ENCODE assay signal across 14 mouse cellular contexts in the genomic region with DNA sequence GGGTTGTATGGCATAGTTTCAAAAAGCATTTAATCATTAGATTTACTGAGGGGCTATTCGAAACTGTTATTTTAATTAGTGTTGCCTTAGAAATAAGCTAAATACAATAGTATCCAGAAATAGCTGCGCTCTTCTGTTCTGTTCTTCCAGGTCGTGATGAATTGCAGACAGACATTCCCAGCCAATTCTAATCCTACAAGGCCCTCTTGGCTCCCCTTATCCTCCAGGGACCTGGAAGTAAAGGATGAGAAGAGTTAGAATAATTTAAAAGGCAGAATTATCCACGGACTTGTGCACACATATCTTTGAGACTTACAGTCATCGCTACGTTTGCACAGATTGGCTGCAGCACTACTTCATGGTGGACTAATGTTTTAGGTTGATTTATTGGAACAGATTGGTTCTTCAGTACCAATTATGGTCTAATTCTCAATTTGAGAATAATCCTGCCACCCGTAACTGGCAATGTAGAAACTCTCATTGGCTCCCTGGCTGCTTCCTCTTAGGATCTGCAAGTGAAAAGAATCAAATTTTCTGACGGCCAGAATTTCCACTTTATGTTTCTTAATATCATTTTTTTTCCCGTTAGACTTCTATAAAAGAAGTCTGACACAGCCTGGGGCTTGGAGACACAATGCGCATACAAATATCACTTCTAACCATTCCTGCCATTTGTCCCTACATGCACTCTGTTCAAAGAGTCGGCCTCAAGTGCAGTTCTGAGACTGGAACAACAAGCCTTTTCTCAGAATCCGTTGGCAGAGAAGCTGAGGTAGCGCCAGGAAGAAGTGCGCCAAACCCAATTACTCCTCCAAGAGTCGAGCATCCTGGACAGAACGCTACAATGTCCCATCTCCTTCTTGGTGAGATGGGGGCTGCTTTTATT.
DNase-seq lines count a peak whose midpoint lies in the region; ATAC-seq and TF ChIP-seq lines count a peak whose summit lies in the region.
"Had no signal": no experiment of that assay in that cellular context is flagged by ENCODE, and none has a peak within 500 bp of the region (broad histone marks: within the 10 kb centered on the region; RNA-seq: fewer than 3 reads in every experiment).

No protein-coding gene starts in this region.

- H3K27me3 ChIP-seq in embryonic facial prominence, embryonic 14.5 days (replicated peaks; ENCODE audit: control insufficient read depth, insufficient read depth, low read length): no peaks in the 10 kb centered on the region
- H3K27me3 ChIP-seq in embryonic facial prominence, embryonic 10.5 days (replicated peaks; ENCODE audit: low read depth, poor library complexity, severe bottlenecking): no peaks in the 10 kb centered on the region
- H3K27me3 ChIP-seq in kidney, embryonic 14.5 days (ENCODE audit: control insufficient read depth, insufficient read depth, low read length): no peaks in the 10 kb centered on the region
- H3K27me3 ChIP-seq in heart, embryonic 12.5 days (replicated peaks): no peaks in the 10 kb centered on the region
- H3K27me3 ChIP-seq: kidney, embryonic 15.5 days had no signal

- no peaks in the 10 kb centered on the region for H3K4me1 ChIP-seq in embryonic facial prominence, embryonic 14.5 days (ENCODE audit: control insufficient read depth, insufficient read depth, low read length)
- no peaks in the 10 kb centered on the region for H3K4me1 ChIP-seq in embryonic facial prominence, embryonic 10.5 days
- no peaks in the 10 kb centered on the region for H3K4me1 ChIP-seq in kidney, embryonic 14.5 days (ENCODE audit: control insufficient read depth, insufficient read depth, low read length)
- H3K4me1 ChIP-seq in heart, embryonic 12.5 days (replicated peaks): no peaks in the 10 kb centered on the region
- H3K4me1 ChIP-seq: kidney, embryonic 15.5 days had no signal

- TF ChIP-seq POLR2A in brain, embryonic 14.5 days (IDR thresholded peaks at IDR 0.05; ENCODE audit: borderline replicate concordance, extremely low read depth, insufficient read depth, insufficient read length, poor library complexity, severe bottlenecking): no peak

- no peak for TF ChIP-seq CTCF in layer of hippocampus, adult 2 months (conservative IDR thresholded peaks at IDR 0.05)
- TF ChIP-seq CTCF in brain, embryonic 14.5 days (IDR thresholded peaks at IDR 0.05; ENCODE audit: borderline replicate concordance, extremely low read depth, insufficient read depth, insufficient read length): no peak

- H3K27ac ChIP-seq in embryonic facial prominence, embryonic 14.5 days (replicated peaks; ENCODE audit: low read depth, low read length): no peak overlapping the region
- no peak overlapping the region for H3K27ac ChIP-seq in embryonic facial prominence, embryonic 10.5 days (replicated peaks)
- H3K27ac ChIP-seq in layer of hippocampus, adult 2 months: peak overlapping the region; percentile 75
- H3K27ac ChIP-seq in kidney, embryonic 14.5 days (ENCODE audit: low read depth, low read length): no peak overlapping the region
- H3K27ac ChIP-seq in heart, embryonic 12.5 days (ENCODE audit: poor library complexity, severe bottlenecking): no peak overlapping the region
- H3K27ac ChIP-seq: kidney, embryonic 15.5 days had no signal

- ATAC-seq in embryonic facial prominence, embryonic 14.5 days (ENCODE audit: low read depth): no peak; the same call in 1 of the 2 replicates
- no peak for ATAC-seq in kidney, embryonic 14.5 days (ENCODE audit: low FRiP score, low TSS enrichment)
- no peak for ATAC-seq in heart, embryonic 12.5 days (ENCODE audit: insufficient number of reproducible peaks, low FRiP score)

- no peaks in the 10 kb centered on the region for H3K9me3 ChIP-seq in embryonic facial prominence, embryonic 14.5 days (ENCODE audit: control insufficient read depth, low read length)
- 0 out of 2 replicates have a peak, but pooled peaks cover 3% of the 10 kb centered on the region for H3K9me3 ChIP-seq in embryonic facial prominence, embryonic 10.5 days
- 0 out of 2 replicates have a peak, but pooled peaks cover 3% of the 10 kb centered on the region for H3K9me3 ChIP-seq in kidney, embryonic 14.5 days (ENCODE audit: control insufficient read depth, low read length)
- peaks cover 7% of the 10 kb centered on the region; the same call in 1 of the 2 replicates for H3K9me3 ChIP-seq in heart, embryonic 12.5 days (replicated peaks)
- H3K9me3 ChIP-seq: kidney, embryonic 15.5 days had no signal

- DNase-seq in embryonic facial prominence, embryonic 14.5 days (ENCODE audit: low spot score): peak; percentile 62
- DNase-seq in embryonic facial prominence, embryonic 10.5 days (ENCODE audit: low spot score): no peak
- peak in 1 of 2 experiments; percentile 20 for DNase-seq in layer of hippocampus, adult 2 months (ENCODE audit: low spot score in 2 of 2)
- DNase-seq in layer of hippocampus, adult 9-10 months (ENCODE audit: low spot score): no peak
- DNase-seq in brain, embryonic 14.5 days (ENCODE audit: low read depth): peak; percentile 71
- DNase-seq in layer of hippocampus, postnatal 14 days (ENCODE audit: low spot score in 2 of 2): peak; percentile 36 to 79
- DNase-seq: B cell, adult 2 months; heart, postnatal 10 days; lung, postnatal 10 days had no signal

- no peaks in the 10 kb centered on the region for H3K36me3 ChIP-seq in embryonic facial prominence, embryonic 14.5 days (ENCODE audit: control insufficient read depth, insufficient read depth, low read length)
- no peaks in the 10 kb centered on the region for H3K36me3 ChIP-seq in embryonic facial prominence, embryonic 10.5 days (replicated peaks)
- H3K36me3 ChIP-seq in kidney, embryonic 14.5 days (ENCODE audit: control insufficient read depth, insufficient read depth, low read length): no peaks in the 10 kb centered on the region
- no peaks in the 10 kb centered on the region for H3K36me3 ChIP-seq in heart, embryonic 12.5 days
- H3K36me3 ChIP-seq: G1E; kidney, embryonic 15.5 days had no signal

- H3K4me2 ChIP-seq in embryonic facial prominence, embryonic 14.5 days (ENCODE audit: low read depth, low read length): no peak overlapping the region
- H3K4me2 ChIP-seq in kidney, embryonic 14.5 days (replicated peaks; ENCODE audit: low read depth, low read length): no peak overlapping the region
- H3K4me2 ChIP-seq in heart, embryonic 12.5 days: no peak overlapping the region
- H3K4me2 ChIP-seq: kidney, embryonic 15.5 days; liver, embryonic 11.5 days had no signal

- WGBS in embryonic facial prominence, embryonic 14.5 days: 73% methylated on average over 16 of the region's 16 CpGs
- WGBS in embryonic facial prominence, embryonic 10.5 days: 89% methylated on average over 16 of the region's 16 CpGs
- 89% methylated on average over 16 of the region's 16 CpGs for WGBS in kidney, embryonic 14.5 days
- WGBS in heart, embryonic 12.5 days: 80% methylated on average over 16 of the region's 16 CpGs

- H3K4me3 ChIP-seq in embryonic facial prominence, embryonic 14.5 days (ENCODE audit: low read depth, low read length): no peak overlapping the region
- H3K4me3 ChIP-seq in embryonic facial prominence, embryonic 10.5 days: no peak overlapping the region
- no peak overlapping the region for H3K4me3 ChIP-seq in layer of hippocampus, adult 2 months
- no peak overlapping the region for H3K4me3 ChIP-seq in kidney, embryonic 14.5 days (ENCODE audit: low read length)
- no peak overlapping the region for H3K4me3 ChIP-seq in heart, embryonic 12.5 days
- H3K4me3 ChIP-seq: kidney, embryonic 15.5 days had no signal

- no peak overlapping the region for H3K9ac ChIP-seq in embryonic facial prominence, embryonic 14.5 days (ENCODE audit: low read depth, low read length)
- H3K9ac ChIP-seq in kidney, embryonic 14.5 days (ENCODE audit: low read depth, low read length): no peak overlapping the region
- H3K9ac ChIP-seq in heart, embryonic 12.5 days: no peak overlapping the region
- H3K9ac ChIP-seq: kidney, embryonic 15.5 days had no signal

Comparison
In these comparisons a context has a peak if more than half of its experiments do, and no peak if none do; other contexts are left out.
1. DNase-seq: peak in embryonic facial prominence, embryonic 14.5 days (single experiment), brain, embryonic 14.5 days (single experiment) and layer of hippocampus, postnatal 14 days (2 of 2); none in embryonic facial prominence, embryonic 10.5 days (single experiment) and layer of hippocampus, adult 9-10 months (single experiment).